Mouse (Mus musculus): ENCODE results near the gene Olig3. TPM values are rescaled to one million over a fixed set of nuclear protein-coding genes. Genes with fewer than 3 reads are reported as not detected.
"Not testable (repeated sequence)": the region's sequence is repeated elsewhere in the genome, so short reads cannot be mapped to it uniquely, and the experiment has no call there.

The Olig3 gene
- polyA plus RNA-seq, 1 experiment from 2014 or later, result 36.6 TPM

- WGBS, result 43% methylated on average over 3 of the region's 3 CpGs
- Histone ChIP-seq H3K9me3 (ENCODE audit: control insufficient read depth, low read length) (no peaks in the 10 kb centered on the region), H3K4me3 (ENCODE audit: low read depth, low read length) (no peak overlapping the region), H3K4me1 (ENCODE audit: control insufficient read depth, insufficient read depth, low read length) (no peaks in the 10 kb centered on the region; the same call in 1 of the 2 replicates), H3K27ac (ENCODE audit: low read depth, low read length) (no peak overlapping the region), H3K4me2 (ENCODE audit: low read depth) (no peak overlapping the region), H3K27me3 (ENCODE audit: control insufficient read depth, insufficient read depth, low read length) (peaks cover 11% of the 10 kb centered on the region), H3K9ac (ENCODE audit: low read length) (no peak overlapping the region), H3K36me3 (ENCODE audit: control insufficient read depth, insufficient read depth, low read length) (no peaks in the 10 kb centered on the region)
- DNase-seq (ENCODE audit: low spot score) (no peak), ATAC-seq (ENCODE audit: insufficient read depth, low FRiP score, low TSS enrichment) (no peak)
These were observed 13.8 kb downstream of the Olig3 start for GRCm38 (mm10) chr10:19370146-19370545.

- Histone ChIP-seq H3K27me3 (ENCODE audit: control insufficient read depth, insufficient read depth, low read length) (peaks cover 4% of the 10 kb centered on the region; the same call in 1 of the 2 replicates), H3K9ac (ENCODE audit: low read length) (no peak overlapping the region), H3K36me3 (ENCODE audit: control insufficient read depth, insufficient read depth, low read length) (no peaks in the 10 kb centered on the region), H3K27ac (ENCODE audit: low read depth, low read length) (no peak overlapping the region), H3K4me1 (ENCODE audit: control insufficient read depth, insufficient read depth, low read length) (no peaks in the 10 kb centered on the region; the same call in 1 of the 2 replicates), H3K4me2 (ENCODE audit: low read depth) (no peak overlapping the region), H3K9me3 (ENCODE audit: control insufficient read depth, low read length) (no peaks in the 10 kb centered on the region), H3K4me3 (ENCODE audit: low read depth, low read length) (no peak overlapping the region)
- WGBS, result 26% methylated on average over 5 of the region's 5 CpGs
- DNase-seq (ENCODE audit: low spot score), result no peak
- ATAC-seq (ENCODE audit: insufficient read depth, low FRiP score, low TSS enrichment), result peak; percentile 71
These were observed 15.9 kb downstream of the Olig3 start for GRCm38 (mm10) chr10:19372263-19372662.

GRCm38 (mm10) chr10:19373797-19374196 lies 17.5 kb downstream of the Olig3 start:
- 36% methylated on average over 7 of the region's 7 CpGs for WGBS
- Histone ChIP-seq H3K27ac (ENCODE audit: low read depth, low read length) (no peak overlapping the region), H3K9ac (ENCODE audit: low read length) (no peak overlapping the region), H3K36me3 (ENCODE audit: control insufficient read depth, insufficient read depth, low read length) (no peaks in the 10 kb centered on the region), H3K9me3 (ENCODE audit: control insufficient read depth, low read length) (no peaks in the 10 kb centered on the region; the same call in 1 of the 2 replicates), H3K4me1 (ENCODE audit: control insufficient read depth, insufficient read depth, low read length) (no peaks in the 10 kb centered on the region; the same call in 1 of the 2 replicates), H3K27me3 (ENCODE audit: control insufficient read depth, insufficient read depth, low read length) (no peaks in the 10 kb centered on the region; the same call in 1 of the 2 replicates), H3K4me2 (ENCODE audit: low read depth) (no peak overlapping the region), H3K4me3 (ENCODE audit: low read depth, low read length) (no peak overlapping the region)
- ATAC-seq (ENCODE audit: insufficient read depth, low FRiP score, low TSS enrichment) (peak; percentile 25; the same call in 1 of the 2 replicates), DNase-seq (ENCODE audit: low spot score) (no peak)

- 57% methylated on average over 3 of the region's 3 CpGs for WGBS
- no peaks in the 10 kb centered on the region; the same call in 1 of the 2 replicates for H3K4me1 ChIP-seq (ENCODE audit: control insufficient read depth, insufficient read depth, low read length)
- peaks cover 3% of the 10 kb centered on the region; the same call in 1 of the 2 replicates for H3K9me3 ChIP-seq (ENCODE audit: control insufficient read depth, low read length)
- no peak overlapping the region for H3K4me3 ChIP-seq (ENCODE audit: low read depth, low read length)
- DNase-seq (ENCODE audit: low spot score) (no peak), ATAC-seq (ENCODE audit: insufficient read depth, low FRiP score, low TSS enrichment) (no peak)
- no peaks in the 10 kb centered on the region for H3K36me3 ChIP-seq (ENCODE audit: control insufficient read depth, insufficient read depth, low read length)
- H3K9ac ChIP-seq (ENCODE audit: low read length), result no peak overlapping the region
- no peak overlapping the region for H3K4me2 ChIP-seq (ENCODE audit: low read depth)
- H3K27me3 ChIP-seq (ENCODE audit: control insufficient read depth, insufficient read depth, low read length), result no peaks in the 10 kb centered on the region; the same call in 1 of the 2 replicates
- H3K27ac ChIP-seq (ENCODE audit: low read depth, low read length), result no peak overlapping the region
These were observed 18.0 kb downstream of the Olig3 start for GRCm38 (mm10) chr10:19374311-19374710.

GRCm38 (mm10) chr10:19375838-19376237 lies 19.5 kb downstream of the Olig3 start:
- Histone ChIP-seq H3K27ac (ENCODE audit: low read depth, low read length) (no peak overlapping the region), H3K9ac (ENCODE audit: low read length) (no peak overlapping the region), H3K36me3 (ENCODE audit: control insufficient read depth, insufficient read depth, low read length) (no peaks in the 10 kb centered on the region), H3K27me3 (ENCODE audit: control insufficient read depth, insufficient read depth, low read length) (no peaks in the 10 kb centered on the region), H3K9me3 (ENCODE audit: control insufficient read depth, low read length) (peaks cover 4% of the 10 kb centered on the region; the same call in 1 of the 2 replicates), H3K4me2 (ENCODE audit: low read depth) (no peak overlapping the region), H3K4me3 (ENCODE audit: low read depth, low read length) (no peak overlapping the region), H3K4me1 (ENCODE audit: control insufficient read depth, insufficient read depth, low read length) (no peaks in the 10 kb centered on the region; the same call in 1 of the 2 replicates)
- WGBS, result 89% methylated on average over 2 of the region's 2 CpGs
- DNase-seq (ENCODE audit: low spot score), result no peak
- ATAC-seq (ENCODE audit: insufficient read depth, low FRiP score, low TSS enrichment), result no peak

GRCm38 (mm10) chr10:19380971-19381370 lies 24.6 kb downstream of the Olig3 start:
- H3K4me2 ChIP-seq (ENCODE audit: low read depth); H3K9me3 ChIP-seq (ENCODE audit: control insufficient read depth, low read length); H3K27me3 ChIP-seq (ENCODE audit: control insufficient read depth, insufficient read depth, low read length); ATAC-seq (ENCODE audit: insufficient read depth, low FRiP score, low TSS enrichment); DNase-seq (ENCODE audit: low spot score); H3K27ac ChIP-seq (ENCODE audit: low read depth, low read length); H3K4me1 ChIP-seq (ENCODE audit: control insufficient read depth, insufficient read depth, low read length); H3K9ac ChIP-seq (ENCODE audit: low read length); H3K4me3 ChIP-seq (ENCODE audit: low read depth, low read length); H3K36me3 ChIP-seq (ENCODE audit: control insufficient read depth, insufficient read depth, low read length): not testable (repeated sequence)
- 95% methylated on average over 1 of the region's 1 CpGs for WGBS

- no peak for DNase-seq (ENCODE audit: low spot score)
- ATAC-seq (ENCODE audit: insufficient read depth, low FRiP score, low TSS enrichment), result no peak
- Histone ChIP-seq H3K4me3 (ENCODE audit: low read depth, low read length) (no peak overlapping the region), H3K27ac (ENCODE audit: low read depth, low read length) (no peak overlapping the region), H3K36me3 (ENCODE audit: control insufficient read depth, insufficient read depth, low read length) (no peaks in the 10 kb centered on the region), H3K4me1 (ENCODE audit: control insufficient read depth, insufficient read depth, low read length) (no peaks in the 10 kb centered on the region), H3K9ac (ENCODE audit: low read length) (no peak overlapping the region), H3K27me3 (ENCODE audit: control insufficient read depth, insufficient read depth, low read length) (no peaks in the 10 kb centered on the region), H3K4me2 (ENCODE audit: low read depth) (no peak overlapping the region), H3K9me3 (ENCODE audit: control insufficient read depth, low read length) (peaks cover 2% of the 10 kb centered on the region; the same call in 1 of the 2 replicates)
- WGBS, result 87% methylated on average over 3 of the region's 3 CpGs
These were observed 27.8 kb downstream of the Olig3 start for GRCm38 (mm10) chr10:19384176-19384575.

GRCm38 (mm10) chr10:19391819-19392218 lies 35.5 kb downstream of the Olig3 start:
- Histone ChIP-seq H3K4me3 (ENCODE audit: low read depth, low read length) (no peak overlapping the region), H3K27me3 (ENCODE audit: control insufficient read depth, insufficient read depth, low read length) (no peaks in the 10 kb centered on the region), H3K9me3 (ENCODE audit: control insufficient read depth, low read length) (no peaks in the 10 kb centered on the region), H3K27ac (ENCODE audit: low read depth, low read length) (no peak overlapping the region), H3K4me2 (ENCODE audit: low read depth) (no peak overlapping the region), H3K9ac (ENCODE audit: low read length) (no peak overlapping the region), H3K4me1 (ENCODE audit: control insufficient read depth, insufficient read depth, low read length) (0 out of 2 replicates have a peak, but pooled peaks cover 3% of the 10 kb centered on the region), H3K36me3 (ENCODE audit: control insufficient read depth, insufficient read depth, low read length) (no peaks in the 10 kb centered on the region)
- ATAC-seq (ENCODE audit: insufficient read depth, low FRiP score, low TSS enrichment), result no peak
- no peak for DNase-seq (ENCODE audit: low spot score)
- WGBS, result 84% methylated on average over 4 of the region's 4 CpGs

GRCm38 (mm10) chr10:19396485-19397137 lies 40.3 kb downstream of the Olig3 start:
- Histone ChIP-seq H3K4me3 (ENCODE audit: low read depth, low read length) (no peak overlapping the region), H3K9ac (ENCODE audit: low read length) (no peak overlapping the region), H3K27me3 (ENCODE audit: control insufficient read depth, insufficient read depth, low read length) (no peaks in the 10 kb centered on the region), H3K4me2 (ENCODE audit: low read depth) (no peak overlapping the region), H3K36me3 (ENCODE audit: control insufficient read depth, insufficient read depth, low read length) (no peaks in the 10 kb centered on the region), H3K9me3 (ENCODE audit: control insufficient read depth, low read length) (no peaks in the 10 kb centered on the region), H3K27ac (ENCODE audit: low read depth, low read length) (no peak overlapping the region), H3K4me1 (ENCODE audit: control insufficient read depth, insufficient read depth, low read length) (peaks cover 6% of the 10 kb centered on the region; the same call in 1 of the 2 replicates)
- WGBS, result 42% methylated on average over 9 of the region's 9 CpGs
- DNase-seq (ENCODE audit: low spot score) (peak; percentile 46), ATAC-seq (ENCODE audit: insufficient read depth, low FRiP score, low TSS enrichment) (peak; percentile 81)
